Mouse (Mus musculus): Measurements from ENCODE around the gene Thg1l. TPM values are rescaled to one million over a fixed set of nuclear protein-coding genes. Genes with fewer than 3 reads are reported as not detected.

Thg1l gene
- total RNA-seq, 1 experiment = 25.7 TPM

- no peaks in the 10 kb centered on the region for H3K9me3 ChIP-seq (ENCODE audit: control insufficient read depth, insufficient read depth, low read depth, low read length)
- in situ Hi-C loops (cut with MboI; ENCODE audit: low sequenced_read_pairs in 2 of 2, unreplicated experiment in 2 of 2) = no loop called here
- TF ChIP-seq ZNF384 (IDR thresholded peaks at IDR 0.05; ENCODE audit: low read depth, low read length) = no peak
- no peak for TF ChIP-seq HCFC1 (IDR thresholded peaks at IDR 0.05; ENCODE audit: borderline replicate concordance, insufficient read depth, low read length)
- TF ChIP-seq ZC3H11A (IDR thresholded peaks at IDR 0.05; ENCODE audit: borderline replicate concordance, low read depth, low read length) = no peak
- TF ChIP-seq MAFK (IDR thresholded peaks at IDR 0.05; ENCODE audit: insufficient read depth, low read depth, low read length) = no peak
- no peak for TF ChIP-seq CHD2 (IDR thresholded peaks at IDR 0.05; ENCODE audit: low read depth, low read length)
- H3K4me3 ChIP-seq (ENCODE audit: insufficient read depth in 1 of 2, low read depth in 1 of 2, low read length in 2 of 2, poor library complexity in 1 of 2, severe bottlenecking in 1 of 2) = no peak overlapping the region
- DNase-seq (ENCODE audit: low read depth, low spot score) = no peak
- H3K4me1 ChIP-seq (ENCODE audit: control insufficient read depth in 2 of 2, insufficient read depth in 2 of 2, low read length in 2 of 2, poor library complexity in 1 of 2) = no peaks in the 10 kb centered on the region
- H3K9ac ChIP-seq (ENCODE audit: insufficient read depth, low read depth, low read length, poor library complexity, severe bottlenecking) = no peak overlapping the region
- H3K27ac ChIP-seq (ENCODE audit: insufficient read depth, low read depth, low read length, poor library complexity, severe bottlenecking) = no peak overlapping the region
- peaks cover under 1% of the 10 kb centered on the region; the same call in 1 of the 2 replicates for H3K36me3 ChIP-seq (ENCODE audit: control insufficient read depth, insufficient read depth, low read length, poor library complexity, severe bottlenecking)
Measured at GRCm38 (mm10) chr11:45927456-45927855, 27.8 kb downstream of the Thg1l start.

- Histone ChIP-seq H3K4me1 (ENCODE audit: control insufficient read depth in 2 of 2, insufficient read depth in 2 of 2, low read length in 2 of 2, poor library complexity in 1 of 2) (no peaks in the 10 kb centered on the region), H3K27ac (ENCODE audit: insufficient read depth, low read depth, low read length, poor library complexity, severe bottlenecking) (no peak overlapping the region)
Measured at GRCm38 (mm10) chr11:45926640-45927082, 28.6 kb downstream of the Thg1l start.

DNA sequence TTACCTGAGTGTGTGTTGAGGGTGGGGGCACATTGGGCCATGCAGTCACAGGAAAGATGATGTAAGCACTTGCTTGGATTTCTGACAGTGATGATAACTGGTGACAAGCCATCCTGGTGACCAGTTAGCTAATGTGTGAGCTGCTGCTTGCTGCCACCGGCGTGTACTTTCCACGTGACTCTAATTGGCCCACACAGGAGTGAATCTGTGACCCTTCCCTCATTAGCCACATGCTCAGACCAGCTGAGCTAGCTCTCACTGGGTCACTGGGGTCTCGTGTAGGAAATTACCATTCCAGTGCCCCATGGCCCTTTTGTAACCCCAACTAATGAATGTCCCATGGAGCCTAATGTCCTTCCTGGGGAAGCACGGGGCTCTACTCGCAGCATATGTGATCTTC lies 29.9 kb downstream of the Thg1l start:
- no peak overlapping the region for H3K4me3 ChIP-seq (ENCODE audit: insufficient read depth in 1 of 2, low read depth in 1 of 2, low read length in 2 of 2, poor library complexity in 1 of 2, severe bottlenecking in 1 of 2)
- H3K4me1 ChIP-seq (ENCODE audit: control insufficient read depth in 2 of 2, insufficient read depth in 2 of 2, low read length in 2 of 2, poor library complexity in 1 of 2) = peaks cover 0 to 5% of the 10 kb centered on the region in 2 experiments; a peak in 1 of 4 replicates
- in situ Hi-C loops (cut with MboI; ENCODE audit: low sequenced_read_pairs in 2 of 2, unreplicated experiment in 2 of 2) = no loop called here
- no peaks in the 10 kb centered on the region for H3K9me3 ChIP-seq (ENCODE audit: control insufficient read depth, insufficient read depth, low read depth, low read length)
- DNase-seq (ENCODE audit: low read depth, low spot score) = no peak
- TF ChIP-seq ZNF384 (IDR thresholded peaks at IDR 0.05; ENCODE audit: low read depth, low read length) = no peak
- TF ChIP-seq HCFC1 (IDR thresholded peaks at IDR 0.05; ENCODE audit: borderline replicate concordance, insufficient read depth, low read length) = no peak
- no peak for TF ChIP-seq CHD2 (IDR thresholded peaks at IDR 0.05; ENCODE audit: low read depth, low read length)
- no peak overlapping the region for H3K27ac ChIP-seq (ENCODE audit: insufficient read depth, low read depth, low read length, poor library complexity, severe bottlenecking)
- H3K36me3 ChIP-seq (ENCODE audit: control insufficient read depth, insufficient read depth, low read length, poor library complexity, severe bottlenecking) = no peaks in the 10 kb centered on the region; the same call in 1 of the 2 replicates
- H3K9ac ChIP-seq (ENCODE audit: insufficient read depth, low read depth, low read length, poor library complexity, severe bottlenecking) = no peak overlapping the region

More at GRCm38 (mm10) chr11:45926640-45927082, 28.6 kb downstream of the Thg1l start:
- DNase-seq (ENCODE audit: low read depth, low spot score) = peak; percentile 69
- Histone ChIP-seq H3K36me3 (ENCODE audit: control insufficient read depth, insufficient read depth, low read length, poor library complexity, severe bottlenecking) (no peaks in the 10 kb centered on the region; the same call in 1 of the 2 replicates), H3K9ac (ENCODE audit: insufficient read depth, low read depth, low read length, poor library complexity, severe bottlenecking) (peak overlapping the region; percentile 85), H3K4me3 (ENCODE audit: insufficient read depth in 1 of 2, low read depth in 1 of 2, low read length in 2 of 2, poor library complexity in 1 of 2, severe bottlenecking in 1 of 2) (peak overlapping the region; percentile 63 to 66), H3K9me3 (ENCODE audit: control insufficient read depth, insufficient read depth, low read depth, low read length) (no peaks in the 10 kb centered on the region)
- TF ChIP-seq ZNF384 (IDR thresholded peaks at IDR 0.05; ENCODE audit: low read depth, low read length) (no peak), MAFK (IDR thresholded peaks at IDR 0.05; ENCODE audit: insufficient read depth, low read depth, low read length) (peak; percentile 51; the same call in 1 of the 2 replicates)
- in situ Hi-C loops (cut with MboI; ENCODE audit: low sequenced_read_pairs in 2 of 2, unreplicated experiment in 2 of 2) = no loop called here

- peak overlapping the region; percentile 42 for H3K9ac ChIP-seq (ENCODE audit: insufficient read depth, low read depth, low read length, poor library complexity, severe bottlenecking)
- no peak overlapping the region for H3K4me3 ChIP-seq (ENCODE audit: insufficient read depth in 1 of 2, low read depth in 1 of 2, low read length in 2 of 2, poor library complexity in 1 of 2, severe bottlenecking in 1 of 2)
- peaks cover 2 to 7% of the 10 kb centered on the region in 2 experiments; a peak in 1 of 4 replicates for H3K4me1 ChIP-seq (ENCODE audit: control insufficient read depth in 2 of 2, insufficient read depth in 2 of 2, low read length in 2 of 2, poor library complexity in 1 of 2)
- TF ChIP-seq ZNF384 (IDR thresholded peaks at IDR 0.05; ENCODE audit: low read depth, low read length) (no peak), MAFK (IDR thresholded peaks at IDR 0.05; ENCODE audit: insufficient read depth, low read depth, low read length) (no peak), HCFC1 (IDR thresholded peaks at IDR 0.05; ENCODE audit: borderline replicate concordance, insufficient read depth, low read length) (no peak), CHD2 (IDR thresholded peaks at IDR 0.05; ENCODE audit: low read depth, low read length) (no peak), ZC3H11A (IDR thresholded peaks at IDR 0.05; ENCODE audit: borderline replicate concordance, low read depth, low read length) (no peak)
- H3K9me3 ChIP-seq (ENCODE audit: control insufficient read depth, insufficient read depth, low read depth, low read length) = no peaks in the 10 kb centered on the region
- no peak for DNase-seq (ENCODE audit: low read depth, low spot score)
- in situ Hi-C loops (cut with MboI; ENCODE audit: low sequenced_read_pairs in 2 of 2, unreplicated experiment in 2 of 2) = no loop called here
- H3K36me3 ChIP-seq (ENCODE audit: control insufficient read depth, insufficient read depth, low read length, poor library complexity, severe bottlenecking) = no peaks in the 10 kb centered on the region
- H3K27ac ChIP-seq (ENCODE audit: insufficient read depth, low read depth, low read length, poor library complexity, severe bottlenecking) = no peak overlapping the region
Measured at GRCm38 (mm10) chr11:45921480-45921898, 33.8 kb downstream of the Thg1l start.

DNA sequence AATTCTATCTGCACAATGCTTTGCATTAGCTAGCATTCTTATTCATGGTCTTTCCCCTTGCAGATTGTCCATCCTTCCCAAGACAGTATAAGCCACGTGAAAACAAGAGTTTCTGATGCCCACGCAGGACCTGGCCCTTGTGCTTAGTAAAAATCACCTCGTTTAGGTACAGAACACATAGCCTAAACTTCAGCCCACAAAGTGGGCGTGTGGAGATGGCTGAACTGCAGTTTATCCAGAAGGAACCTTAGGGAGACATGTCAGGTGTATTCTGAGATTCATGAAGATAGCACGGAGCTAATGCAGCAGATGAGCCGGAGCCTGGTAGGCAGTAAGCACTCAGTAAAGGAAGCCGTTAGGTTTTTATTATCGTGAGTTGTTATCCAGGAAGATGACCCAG lies 34.3 kb downstream of the Thg1l start:
- no peak for DNase-seq (ENCODE audit: low read depth, low spot score)
- Histone ChIP-seq H3K9ac (ENCODE audit: insufficient read depth, low read depth, low read length, poor library complexity, severe bottlenecking) (0 out of 2 replicates have a peak overlapping the region, but pooled peaks have one; percentile 42), H3K4me1 (ENCODE audit: control insufficient read depth in 2 of 2, insufficient read depth in 2 of 2, low read length in 2 of 2, poor library complexity in 1 of 2) (peaks cover 3 to 8% of the 10 kb centered on the region in 2 experiments; a peak in 2 of 4 replicates), H3K36me3 (ENCODE audit: control insufficient read depth, insufficient read depth, low read length, poor library complexity, severe bottlenecking) (no peaks in the 10 kb centered on the region), H3K9me3 (ENCODE audit: control insufficient read depth, insufficient read depth, low read depth, low read length) (no peaks in the 10 kb centered on the region), H3K27ac (ENCODE audit: insufficient read depth, low read depth, low read length, poor library complexity, severe bottlenecking) (no peak overlapping the region), H3K4me3 (ENCODE audit: insufficient read depth in 1 of 2, low read depth in 1 of 2, low read length in 2 of 2, poor library complexity in 1 of 2, severe bottlenecking in 1 of 2) (no peak overlapping the region)
- TF ChIP-seq HCFC1 (IDR thresholded peaks at IDR 0.05; ENCODE audit: borderline replicate concordance, insufficient read depth, low read length) = no peak
- no peak for TF ChIP-seq ZNF384 (IDR thresholded peaks at IDR 0.05; ENCODE audit: low read depth, low read length)
- no peak for TF ChIP-seq ZC3H11A (IDR thresholded peaks at IDR 0.05; ENCODE audit: borderline replicate concordance, low read depth, low read length)
- no peak for TF ChIP-seq CHD2 (IDR thresholded peaks at IDR 0.05; ENCODE audit: low read depth, low read length)
- TF ChIP-seq MAFK (IDR thresholded peaks at IDR 0.05; ENCODE audit: insufficient read depth, low read depth, low read length) = no peak
- in situ Hi-C loops (cut with MboI; ENCODE audit: low sequenced_read_pairs in 2 of 2, unreplicated experiment in 2 of 2) = no loop called here
